Mouse (Mus musculus) retina, adult 2 months (tissue): ENCODE measurements around the gene Wnt7b.
A peak's percentile ranks its signal among the peaks of the same experiment; 100 is the strongest.

Experiments used
- DNase-seq: peaks from one replicate; pipeline ENCODE4 v3.0.0-alpha.2; 2012; ENCODE audit warnings: low read depth, low spot score

Gene Wnt7b

DNA sequence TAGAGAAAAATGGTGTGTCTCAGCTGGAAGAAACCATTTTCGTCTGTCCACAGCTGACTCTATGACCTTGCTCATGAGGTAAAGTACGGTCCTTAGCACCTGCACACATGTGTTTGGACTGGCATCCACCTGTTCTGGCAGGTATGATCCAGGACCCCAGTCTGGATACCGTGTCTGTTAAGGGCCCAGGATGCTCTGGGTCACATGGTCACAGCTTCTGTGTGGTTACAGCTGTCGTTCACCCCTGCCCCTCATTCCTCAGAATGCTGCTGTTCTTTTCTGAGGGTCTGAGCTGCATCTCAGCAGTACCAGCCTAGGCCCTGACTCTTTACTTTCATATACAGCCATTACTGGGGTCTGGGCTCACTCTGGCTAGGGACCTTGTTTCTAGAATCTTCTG, 18.9 kb upstream of the Wnt7b start:
- no peak for DNase-seq

DNA sequence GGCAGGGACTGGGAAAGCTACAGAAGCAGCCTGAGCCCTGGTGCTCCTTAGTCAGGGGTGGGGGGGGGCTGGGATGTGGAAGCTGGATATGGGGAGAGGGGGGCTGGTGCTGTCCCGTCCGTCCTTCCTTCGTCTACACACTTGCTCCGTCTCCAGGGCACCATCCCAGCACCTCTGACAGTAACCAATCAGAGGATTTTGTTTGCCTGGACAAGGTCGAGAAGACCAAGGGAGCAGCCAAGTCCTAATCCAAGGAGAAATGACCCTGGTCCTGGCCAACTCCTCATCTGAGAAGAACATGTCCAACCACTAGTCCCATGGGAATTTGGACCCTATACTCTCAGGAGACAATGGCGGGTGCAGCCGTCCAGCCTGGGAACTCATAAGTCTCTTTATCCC, 18.4 kb upstream of the Wnt7b start:
- DNase-seq, result no peak

DNA sequence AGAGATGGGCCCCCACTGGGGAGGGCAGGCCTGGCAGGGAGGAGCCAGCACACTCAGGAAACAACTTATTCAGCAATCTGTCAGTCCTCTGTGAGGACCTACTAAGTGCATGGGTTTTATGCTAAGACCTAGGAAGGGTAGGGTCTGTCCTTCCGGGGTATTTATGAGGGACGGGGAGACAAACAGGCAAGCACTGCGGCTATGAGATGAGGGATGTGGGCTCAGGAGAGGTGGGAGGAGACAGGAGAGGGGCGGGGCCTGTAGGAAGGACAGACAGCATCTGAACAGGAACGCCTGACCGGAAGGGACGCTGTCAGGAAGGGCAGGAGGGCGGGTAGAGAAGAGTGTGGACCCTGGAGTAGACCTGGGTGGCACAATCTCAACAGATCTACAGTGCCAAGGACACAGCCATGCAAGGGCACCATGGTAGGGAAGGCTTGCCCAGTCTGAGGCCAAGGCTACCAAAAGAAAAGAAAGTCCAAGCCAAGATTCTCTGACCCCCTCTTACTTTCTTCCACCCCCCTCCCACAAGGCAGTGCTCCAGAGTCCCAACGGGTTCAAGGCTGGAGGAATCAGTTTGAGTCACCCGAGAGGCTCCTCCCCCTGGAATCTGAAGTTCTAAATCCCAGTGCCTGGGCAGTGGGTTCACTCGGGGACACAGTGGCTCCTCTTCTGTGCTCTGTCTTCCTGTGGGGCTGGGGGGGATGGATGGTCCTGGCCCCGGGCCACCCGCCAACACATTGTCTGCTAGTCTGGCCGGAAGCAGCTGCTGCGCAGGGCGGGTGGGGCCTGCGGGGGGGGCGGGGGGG, 17.8 kb upstream of the Wnt7b start:
- no peak for DNase-seq

DNA sequence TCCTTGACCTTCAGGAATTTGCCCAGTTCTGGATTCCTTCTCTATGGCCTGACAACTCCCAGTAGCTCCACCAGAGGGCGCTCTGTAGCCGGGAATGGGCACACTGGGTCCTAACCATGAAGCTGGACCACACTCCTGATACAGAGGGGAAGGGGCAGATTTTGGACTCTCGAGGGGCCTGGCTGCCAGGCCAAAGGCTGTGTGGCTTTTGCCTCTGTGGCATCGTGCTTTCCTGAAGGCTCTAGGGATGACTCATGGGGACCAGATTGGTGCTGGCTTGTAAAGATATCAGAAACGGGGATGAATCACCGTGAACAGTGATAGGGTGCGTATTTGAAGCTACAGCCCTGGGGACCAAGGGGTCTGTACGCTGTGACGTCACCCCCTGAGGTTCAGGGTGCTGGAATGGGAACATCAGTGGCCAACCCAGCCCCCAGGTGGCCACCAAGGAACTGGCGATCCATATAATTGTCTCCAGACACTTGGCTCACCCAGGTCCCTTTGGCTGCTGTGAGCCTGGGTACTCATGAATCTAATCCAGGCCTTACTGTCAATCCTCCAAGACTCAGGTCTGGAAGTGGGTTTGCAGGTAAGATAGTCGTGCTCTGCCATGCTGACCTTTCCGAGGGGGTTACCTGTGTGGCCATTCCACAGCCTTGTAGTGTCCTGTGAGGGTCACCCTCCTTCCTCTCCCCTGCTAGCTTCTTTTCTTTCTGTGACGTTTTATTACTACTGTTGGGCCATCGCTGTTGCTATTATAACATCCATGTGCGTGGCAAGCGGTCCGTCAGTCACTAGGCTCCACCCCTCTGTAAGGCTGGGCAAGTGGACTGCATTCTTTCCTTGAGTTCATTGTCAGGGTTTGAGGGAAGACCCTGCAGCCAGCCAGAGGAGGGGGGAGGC, 17.0 kb upstream of the Wnt7b start:
- no peak for DNase-seq

DNA sequence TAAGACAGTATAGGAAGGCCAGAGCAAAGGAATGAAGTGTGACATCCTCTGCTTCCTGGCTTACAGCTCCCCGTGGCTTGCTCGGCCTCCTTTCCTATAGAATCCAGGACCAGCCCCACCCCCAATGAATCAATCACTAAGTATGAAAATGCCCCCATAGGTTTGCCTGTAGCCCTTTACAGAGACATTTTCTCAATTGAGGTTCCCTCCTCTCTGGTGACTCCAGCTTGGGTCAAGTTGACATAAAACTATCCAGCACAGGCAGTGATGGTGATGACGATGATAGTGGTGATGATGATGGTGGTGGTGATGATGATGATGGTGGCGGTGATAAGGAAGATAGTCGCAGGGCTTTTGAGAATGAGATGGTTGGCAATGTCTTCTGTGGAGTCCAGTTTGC, 16.2 kb upstream of the Wnt7b start:
- DNase-seq, result no peak

DNA sequence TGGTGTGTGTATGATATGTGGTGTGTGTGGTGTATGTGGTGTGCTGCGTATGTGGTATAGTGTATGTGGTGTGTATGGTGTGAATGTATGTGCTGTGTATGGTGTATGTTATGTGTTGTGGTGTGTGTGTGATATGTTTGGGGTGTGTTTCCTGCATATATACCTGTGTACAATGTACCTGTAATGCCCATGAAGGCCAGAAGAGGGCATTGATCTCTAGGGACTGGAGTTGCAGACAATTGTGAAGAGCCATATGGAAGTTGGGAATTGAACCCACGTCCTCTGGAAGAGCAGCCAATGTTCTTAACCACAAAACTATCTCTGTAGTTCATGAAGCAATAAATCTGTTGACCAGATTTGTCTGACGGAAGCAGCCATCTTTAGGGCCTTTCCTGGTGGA, 15.1 kb upstream of the Wnt7b start:
- no peak for DNase-seq

DNA sequence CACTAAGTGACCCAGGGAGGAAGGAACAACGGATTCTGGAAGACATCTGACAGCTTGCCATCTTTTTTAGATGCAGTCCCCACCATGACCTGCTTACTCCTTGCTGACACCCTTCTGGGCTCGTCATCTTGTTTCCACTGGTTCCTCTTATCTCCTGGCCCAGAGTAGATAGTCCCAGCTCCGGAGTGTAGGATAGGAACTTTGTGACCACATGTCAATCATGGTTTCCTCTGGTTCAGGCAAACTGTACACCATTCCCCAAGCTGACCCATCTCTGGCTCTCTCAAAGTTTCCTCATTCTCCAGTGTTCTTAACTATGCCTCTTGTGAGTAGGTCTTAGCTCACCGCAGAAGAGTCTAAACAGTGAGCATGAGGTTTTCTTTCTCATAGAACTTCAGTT, 10.4 kb upstream of the Wnt7b start:
- DNase-seq, result no peak

DNA sequence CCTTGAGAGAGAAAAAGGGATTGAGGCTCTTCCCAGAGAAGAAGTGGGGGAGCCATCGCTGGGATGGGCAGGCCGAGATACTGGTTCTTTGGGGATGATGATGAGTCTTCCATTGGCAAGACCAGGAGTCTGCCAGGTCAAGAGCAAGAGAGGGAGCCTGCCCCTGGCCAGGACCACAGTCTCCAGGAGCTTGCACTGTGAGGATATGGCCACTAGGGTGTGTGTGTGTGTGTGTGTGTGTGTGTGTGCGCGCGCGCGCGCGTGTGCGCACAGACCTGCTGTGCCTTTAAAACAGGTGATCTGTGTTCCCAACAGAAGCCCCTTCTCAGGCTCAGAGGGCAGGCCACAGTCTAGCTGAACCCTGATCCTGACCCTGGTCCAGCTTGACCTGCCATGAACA, 8.6 kb upstream of the Wnt7b start:
- DNase-seq, result no peak

DNA sequence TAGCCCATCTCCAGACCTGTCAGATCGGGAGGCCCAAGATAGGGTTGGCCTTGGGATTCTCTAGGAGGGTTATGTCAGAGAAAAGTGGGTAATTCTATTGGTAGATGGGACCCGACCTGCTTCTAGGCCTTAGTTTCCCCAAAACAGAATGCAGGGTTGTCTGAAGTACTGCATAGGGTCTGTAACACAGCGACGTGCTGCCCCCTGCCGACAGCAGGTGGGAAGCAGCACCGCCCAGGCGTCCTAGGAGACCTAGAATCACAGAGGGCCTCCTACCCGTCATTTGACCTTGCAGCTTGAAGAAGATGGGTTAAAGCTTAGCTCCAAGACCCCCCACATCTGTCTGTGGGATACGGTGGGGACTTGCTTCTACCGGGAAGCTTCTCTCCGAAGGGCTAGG, 1.2 kb upstream of the Wnt7b start:
- DNase-seq, result no peak

DNA sequence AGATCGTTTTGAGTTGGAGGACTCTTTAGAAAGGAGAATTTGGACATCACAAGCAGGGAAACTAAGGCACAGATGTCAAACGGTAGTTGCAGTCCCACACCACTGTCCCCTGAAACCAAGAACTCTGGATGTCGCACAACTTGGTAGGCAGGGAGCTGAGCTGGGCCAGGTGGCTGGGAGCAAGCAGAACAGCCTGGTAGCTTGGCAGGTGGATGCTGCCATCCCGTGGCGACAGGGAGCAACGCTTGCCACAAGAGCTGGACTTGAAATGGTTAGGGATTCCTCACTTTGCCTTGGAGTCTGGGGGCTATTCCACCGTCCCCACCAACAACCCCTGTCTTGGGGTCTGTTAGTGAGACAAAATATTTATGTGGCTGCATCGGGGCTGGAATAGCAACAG, 751 bp upstream of the Wnt7b start:
- peak; percentile 54 for DNase-seq

DNA sequence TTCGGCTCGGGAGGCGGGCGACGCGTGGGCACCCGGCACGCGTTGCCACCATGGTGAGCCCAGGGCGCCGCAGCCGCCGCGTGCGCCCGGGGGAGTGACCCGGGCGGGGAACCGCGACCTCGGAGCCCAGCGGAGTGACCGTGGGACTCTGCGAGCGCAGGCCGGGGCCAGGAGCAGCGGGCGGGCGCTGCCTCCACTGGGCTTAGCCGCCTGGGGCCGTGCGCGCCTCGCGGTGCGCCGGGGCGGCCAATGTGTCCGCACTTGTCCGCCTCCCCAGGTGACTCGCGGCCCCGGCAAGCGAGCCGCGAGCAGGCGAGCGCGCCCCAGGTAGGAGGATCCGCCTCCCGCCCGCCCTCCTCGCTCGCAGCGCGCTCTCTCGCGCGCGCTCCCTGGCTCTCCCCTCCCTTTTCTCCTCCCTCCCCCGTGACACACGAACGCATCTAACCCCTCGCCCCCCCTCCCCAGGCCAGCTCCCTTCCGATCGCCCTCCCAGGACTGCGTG, 659 bp downstream of the Wnt7b start:
- no peak for DNase-seq

DNA sequence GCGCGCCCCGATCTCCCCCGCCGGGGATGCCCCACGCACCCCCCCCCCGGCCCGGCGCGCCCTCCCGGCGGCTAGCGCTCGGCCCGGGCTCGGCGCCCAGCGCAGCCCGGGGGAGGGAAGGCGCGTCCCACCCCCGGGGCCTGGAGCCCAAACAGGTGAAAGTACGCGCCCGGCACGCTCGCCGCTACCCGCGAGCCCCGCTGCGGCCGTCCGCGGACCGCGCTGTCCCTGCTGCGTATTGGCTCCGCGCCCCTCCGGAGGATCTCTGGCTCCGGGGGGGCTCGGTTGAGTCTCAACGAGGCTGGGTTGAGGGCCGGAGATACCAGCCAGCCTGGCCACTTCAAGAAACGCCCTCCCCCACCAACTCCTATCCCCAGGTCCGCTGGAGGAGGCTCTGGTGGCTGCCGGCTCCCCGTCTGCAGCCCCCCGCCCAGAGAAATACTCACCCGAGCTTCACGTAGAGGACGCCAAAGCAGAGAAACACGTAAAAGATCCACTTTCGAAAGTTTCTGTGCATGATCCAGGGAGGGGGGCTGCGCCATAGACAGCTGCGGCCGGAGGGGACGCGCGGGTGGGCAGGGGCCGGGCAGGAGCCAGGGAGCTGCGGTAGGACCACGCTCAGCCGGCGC, 1.2 kb downstream of the Wnt7b start:
- DNase-seq, result no peak

DNA sequence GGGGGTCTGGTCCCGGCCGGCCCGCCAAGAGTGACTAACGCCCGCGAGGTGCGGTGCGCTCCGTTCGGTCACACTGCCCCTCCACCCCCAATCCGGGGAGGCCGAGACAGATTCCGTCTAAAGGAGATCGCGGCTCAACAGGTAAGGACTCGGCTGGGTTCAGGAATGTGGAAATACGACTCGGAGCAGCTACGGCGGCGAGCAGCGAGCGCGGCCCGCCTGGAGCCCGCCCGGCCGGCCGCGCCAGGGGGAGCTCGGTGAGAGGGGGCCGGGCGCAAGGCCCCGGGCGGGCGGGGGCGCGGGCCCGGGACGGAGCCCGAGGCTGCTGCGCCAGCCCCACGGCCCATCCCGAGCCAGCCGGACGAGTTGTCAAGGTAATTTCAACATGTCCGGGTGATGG, 1.8 kb downstream of the Wnt7b start:
- DNase-seq, result no peak

DNA sequence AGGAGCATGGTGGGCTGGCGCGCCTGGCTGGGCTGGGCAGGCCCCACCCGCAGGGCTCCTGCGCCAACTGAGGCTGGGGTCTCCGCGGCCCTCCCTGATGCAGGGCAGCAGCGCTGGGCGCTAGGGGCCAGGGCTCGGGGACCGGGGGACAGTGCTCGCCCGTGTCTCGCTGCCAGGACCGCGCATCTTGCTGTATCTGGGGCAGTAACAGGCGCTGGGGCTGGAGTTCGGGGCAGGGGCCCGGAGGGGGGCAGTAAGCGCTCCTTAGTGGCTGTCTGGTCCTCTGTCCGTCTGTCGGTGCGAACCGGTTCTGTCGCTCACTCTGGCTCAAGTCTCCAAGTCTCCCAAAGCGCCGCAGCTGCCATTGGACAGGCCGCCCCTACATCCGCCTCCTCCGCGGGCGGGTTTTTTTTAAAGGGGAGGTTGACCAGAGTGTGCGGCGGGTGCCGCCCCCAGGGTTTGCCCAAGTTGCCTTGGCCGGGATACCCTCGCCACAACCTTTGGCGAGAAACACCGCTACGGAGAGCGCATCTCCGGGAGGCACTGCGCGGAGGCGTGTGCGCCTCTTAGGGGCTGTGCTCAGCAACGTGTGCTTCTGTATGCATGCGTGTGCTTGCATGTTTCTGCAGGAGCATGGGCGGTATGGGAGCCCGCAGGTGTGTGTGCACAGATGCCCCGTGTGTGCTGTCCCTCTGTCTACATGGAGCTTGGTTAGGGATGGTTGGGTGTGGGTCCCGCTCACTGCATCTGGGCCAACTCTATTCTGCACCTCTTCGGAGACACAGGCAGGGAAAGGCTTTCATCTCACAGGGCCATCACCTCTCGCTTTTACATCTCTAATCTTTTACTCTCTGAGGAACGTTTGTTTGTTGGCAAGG, 4.5 kb downstream of the Wnt7b start:
- no peak for DNase-seq

DNA sequence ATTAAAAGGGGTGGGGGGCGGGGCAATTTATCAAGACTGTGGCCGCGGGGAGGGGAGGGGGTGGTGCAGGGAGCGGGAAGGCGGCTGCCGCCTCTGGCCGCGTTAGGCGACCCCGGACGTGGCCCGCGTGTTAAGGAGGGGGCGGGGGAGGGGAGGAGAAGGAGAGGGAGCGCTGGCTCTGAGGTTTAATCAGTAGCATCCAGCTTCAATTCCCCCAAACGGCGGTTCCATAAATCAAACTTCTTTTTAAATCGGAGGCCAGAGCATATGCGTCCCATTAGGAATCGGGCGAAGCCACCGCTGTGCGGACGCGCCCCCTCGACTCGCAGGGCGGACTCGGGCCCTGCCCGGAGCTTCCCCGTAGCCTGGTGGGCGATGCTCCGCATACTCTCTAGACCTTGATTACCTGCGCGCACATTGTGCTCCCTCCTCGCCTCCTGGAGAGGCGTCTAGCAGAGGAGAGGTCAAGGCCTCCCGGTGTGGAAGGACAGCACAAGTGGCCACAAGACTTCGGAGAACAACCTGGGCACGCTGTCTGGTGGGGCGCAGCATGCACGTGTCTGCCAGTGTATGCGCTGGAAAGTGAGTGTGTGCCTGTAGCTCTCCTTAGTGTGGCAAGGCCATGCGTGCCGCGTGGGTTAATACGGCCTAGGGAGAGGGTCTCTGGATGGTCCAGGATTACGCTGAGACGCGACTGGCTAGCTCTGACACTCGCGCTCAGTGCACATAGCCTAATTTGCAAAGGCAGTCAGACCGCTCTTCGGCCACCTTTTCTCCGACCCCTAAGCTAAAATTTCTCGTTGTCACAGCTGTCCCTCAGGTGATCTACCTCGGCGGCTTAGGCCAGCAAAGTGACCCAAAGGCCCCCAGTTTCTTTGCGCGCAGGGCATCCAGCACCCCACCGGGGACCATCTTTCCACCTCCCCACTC, 5.5 kb downstream of the Wnt7b start:
- no peak for DNase-seq

DNA sequence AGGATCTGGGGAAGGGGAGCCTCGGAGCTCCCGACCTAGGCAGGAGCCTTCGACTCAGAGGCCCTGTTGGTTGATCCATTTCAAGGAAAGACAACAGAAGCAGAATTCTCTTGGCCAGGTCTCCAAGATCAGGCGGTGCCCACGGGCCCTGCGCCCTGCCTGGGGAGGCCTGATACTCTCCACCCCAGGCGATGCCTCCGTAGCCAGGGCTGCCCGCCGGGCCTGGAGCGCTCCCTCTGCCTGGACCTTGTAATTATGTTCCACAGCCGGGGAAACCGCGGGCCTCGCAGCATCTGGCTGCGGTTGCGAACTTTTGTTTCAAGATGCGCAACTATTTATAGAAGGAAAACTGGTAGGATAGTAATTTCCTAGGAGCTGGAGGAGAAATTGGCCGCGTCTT, 6.2 kb downstream of the Wnt7b start:
- no peak for DNase-seq

DNA sequence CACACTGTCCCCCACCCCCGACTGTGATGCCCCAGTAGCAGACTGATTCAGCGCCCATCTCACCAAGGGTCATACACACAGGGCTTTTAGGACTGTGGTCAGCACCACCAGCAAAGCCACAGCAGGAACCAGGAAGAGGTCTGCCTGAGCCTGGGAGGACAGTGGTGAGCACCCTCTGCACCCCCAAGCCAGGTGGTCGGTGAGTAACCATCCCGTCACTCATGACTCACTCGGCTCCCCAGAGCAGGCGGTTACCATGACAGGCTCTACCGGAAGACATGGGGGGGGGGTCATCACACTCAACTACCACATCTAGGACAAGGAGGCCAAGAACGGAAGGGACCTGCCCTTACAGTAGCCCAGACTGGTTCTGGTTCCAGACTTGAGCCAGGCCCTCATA, 7.7 kb downstream of the Wnt7b start:
- no peak for DNase-seq

DNA sequence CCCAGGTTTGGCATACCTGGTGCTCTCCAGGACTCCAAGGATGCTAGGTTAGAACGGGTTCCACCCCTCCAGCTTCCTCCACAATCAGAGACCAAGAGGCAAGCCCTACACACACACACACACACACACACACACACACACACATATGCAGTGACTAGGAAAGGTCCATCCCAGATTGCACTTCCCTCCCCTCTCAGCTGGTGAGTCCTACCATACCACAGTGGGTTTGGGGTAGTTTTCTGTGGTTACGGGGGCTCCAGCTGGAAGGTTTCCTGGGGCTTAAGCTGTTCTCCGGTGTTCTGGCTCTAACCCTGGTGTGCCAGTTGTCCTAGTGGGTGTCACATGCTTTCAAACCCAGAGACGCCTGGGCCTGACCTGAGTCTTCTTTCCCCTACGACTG, 8.2 kb downstream of the Wnt7b start:
- DNase-seq, result no peak

DNA sequence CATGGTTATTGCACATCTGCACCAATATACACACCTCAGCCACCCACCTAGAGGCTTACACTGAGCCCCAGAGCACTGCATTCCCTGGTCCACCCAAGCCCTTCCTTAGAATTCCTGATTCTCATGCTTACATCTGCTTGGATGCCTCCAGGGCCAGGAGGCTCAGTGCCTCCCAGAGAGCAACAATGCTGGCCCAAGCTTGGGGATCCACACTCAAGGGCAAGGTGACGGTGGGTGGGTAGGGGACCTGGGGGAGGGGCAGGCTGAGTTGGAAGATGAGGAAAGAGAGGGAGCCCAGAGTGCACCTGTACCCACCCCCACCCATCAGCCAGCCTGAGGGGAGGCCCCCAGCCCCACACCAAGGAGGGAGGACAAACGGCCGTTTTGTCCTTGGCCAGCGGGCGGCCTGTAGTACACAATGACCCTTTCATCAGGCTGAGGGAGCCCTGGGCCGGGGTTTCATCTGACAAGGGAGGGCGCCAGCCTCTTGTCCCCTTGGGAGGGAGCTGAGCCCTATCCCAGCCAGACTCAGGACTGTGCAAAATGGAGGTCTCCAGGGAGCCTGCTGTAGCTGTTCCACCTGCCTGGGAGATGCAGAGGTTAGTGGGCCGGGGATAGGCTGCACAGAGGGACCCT, 9.5 kb downstream of the Wnt7b start:
- DNase-seq, result no peak
